Mouse (Mus musculus) liver, embryonic 14.5 days (tissue): ENCODE results near the gene Timm44. TPM values are rescaled to one million over a fixed set of nuclear protein-coding genes. Genes with fewer than 3 reads are reported as not detected.

ENCODE experiments used
- ATAC-seq: fragments of 200-750 bp; cut with Nextera tagmentation; 2 replicates; pipeline ENCODE4 v1.8.0; 2017; ENCODE audit warnings: moderate number of reproducible peaks, mild to moderate bottlenecking, moderate library complexity; ENCODE audit not compliant: insufficient read depth
- DNase-seq, 3 experiments: peaks; one replicate each; pipeline ENCODE4 v3.0.0-alpha.2; 2012 to 2013; ENCODE audit warnings: low read depth in 3 of 3, low spot score in 3 of 3
- H3K27ac ChIP-seq: fragments of 300-500 bp; sonication (generic); 2 replicates; pipeline ENCODE4 v1.5.1; 2014; ENCODE audit warnings: moderate library complexity, mild to moderate bottlenecking, control low read depth, inconsistent platforms
- H3K27me3 ChIP-seq: fragments of 300-500 bp; sonication (generic); 2 replicates; pipeline ENCODE4 v1.6.1; 2014; ENCODE audit warnings: mild to moderate bottlenecking, low read length, moderate library complexity; ENCODE audit not compliant: control insufficient read depth, insufficient read depth
- H3K36me3 ChIP-seq: fragments of 300-500 bp; sonication (generic); replicated peaks from 2 replicates; pipeline ENCODE4 v1.6.1; 2014; ENCODE audit warnings: low read depth; ENCODE audit not compliant: control insufficient read depth, insufficient read depth
- H3K4me1 ChIP-seq, 2 experiments: fragments of 200-500 bp in 1 of 2; fragments of 300-500 bp in 1 of 2; sonication (generic) in 1 of 2; replicated peaks; 2 replicates each; pipeline ENCODE4 v1.6.1; 2012 to 2014; ENCODE audit warnings: antibody characterized with exemption in 1 of 2, inconsistent platforms in 1 of 2, low read length in 1 of 2; ENCODE audit not compliant: control insufficient read depth in 2 of 2, insufficient read depth in 2 of 2
- H3K4me2 ChIP-seq: fragments of 300-500 bp; sonication (generic); 2 replicates; pipeline ENCODE4 v1.6.1; 2014; ENCODE audit warnings: low read depth, mild to moderate bottlenecking, control low read depth, moderate library complexity
- H3K4me3 ChIP-seq, 2 experiments: fragments of 200-500 bp in 1 of 2; fragments of 300-500 bp in 1 of 2; sonication (generic) in 1 of 2; 2 replicates each; pipeline ENCODE4 v1.5.1; 2012 to 2014; ENCODE audit warnings: low read depth in 2 of 2, low read length in 2 of 2, mild to moderate bottlenecking in 2 of 2, control low read depth in 1 of 2, inconsistent platforms in 1 of 2, moderate library complexity in 1 of 2; ENCODE audit not compliant: insufficient read depth in 1 of 2
- H3K9ac ChIP-seq: fragments of 300-500 bp; sonication (generic); replicated peaks from 2 replicates; pipeline ENCODE4 v1.6.1; 2014; ENCODE audit warnings: mild to moderate bottlenecking, control low read depth, moderate library complexity
- H3K9me3 ChIP-seq: fragments of 300-500 bp; sonication (generic); 2 replicates; pipeline ENCODE4 v1.6.1; 2016; ENCODE audit warnings: low read length, mixed read lengths; ENCODE audit not compliant: control insufficient read depth
- CTCF ChIP-seq: IDR thresholded peaks from 2 replicates; pipeline ENCODE4 v1.5.1; 2016; ENCODE audit warnings: antibody characterized with exemption, low read depth, control low read depth
- EP300 ChIP-seq: IDR thresholded peaks from 2 replicates; pipeline ENCODE4 v1.6.1; 2016; ENCODE audit warnings: antibody characterized with exemption, low read depth
- WGBS: fragments of 180-500 bp; shearing (Covaris S2); extraction: QIAGEN DNeasy Blood & Tissue Kit; methylation state at CpG from one replicate; pipeline ENCODE4 v1.1.7; 2014; ENCODE audit not compliant: insufficient replicate concordance; 5-methylcytosine and 5-hydroxymethylcytosine counted together
- polyA plus RNA-seq, 2 experiments: library from polyadenylated mRNA; depleted of rRNA in 1 of 2; stranded (reverse) in 1 of 2; unstranded in 1 of 2; fragments of >200 nt; fragmentation: Nextera tagmentation in 1 of 2; extraction: Ambion mirVana in 1 of 2; gene quantifications; 2 replicates each; pipeline versions ENCODE4 v1.2.1 to v1.2.3; 2012 to 2014

Gene Timm44
- polyA plus RNA-seq, 2 experiments, result 38.5 to 41.3 TPM

DNA sequence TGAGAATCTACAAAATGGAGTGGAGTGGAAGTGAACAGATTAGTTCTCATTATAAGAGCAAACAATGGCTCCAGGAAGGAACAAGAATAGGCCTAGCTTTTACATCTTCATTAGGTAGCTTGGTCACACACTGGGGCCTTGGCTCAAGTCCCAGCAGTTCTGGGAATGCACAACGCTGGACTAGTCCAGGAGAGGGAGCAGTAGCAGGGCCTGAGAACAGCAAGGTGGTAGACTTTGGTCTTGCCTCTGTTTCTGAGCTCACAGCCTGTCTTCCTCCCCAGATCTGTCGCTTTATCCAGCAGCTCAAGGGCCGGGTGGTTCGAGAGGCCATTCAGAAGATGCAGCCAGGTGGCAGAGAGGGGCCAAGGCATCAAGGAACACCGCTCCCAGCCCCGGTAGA lies 21.7 kb downstream of the Timm44 start:
- no peak for ATAC-seq
- Histone ChIP-seq H3K9ac (no peak overlapping the region; the same call in 1 of the 2 replicates), H3K4me1 (peaks cover 5% of the 10 kb centered on the region in 2 experiments), H3K4me3 (peak overlapping the region in 1 of 2 experiments; percentile 63; a peak in 2 of 4 replicates), H3K27ac (no peak overlapping the region), H3K27me3 (no peaks in the 10 kb centered on the region), H3K36me3 (peaks cover 8% of the 10 kb centered on the region), H3K9me3 (no peaks in the 10 kb centered on the region), H3K4me2 (peak overlapping the region; percentile 65)
- 76% methylated on average over 6 of the region's 6 CpGs for WGBS
- TF ChIP-seq EP300 (no peak), CTCF (peak; percentile 48; the same call in 1 of the 2 replicates)
- no peak for DNase-seq

- under 1% methylated on average over 69 of the region's 69 CpGs for WGBS
- H3K9ac ChIP-seq, result peak within 1 kb of the TSS; percentile 60
- peak within 1 kb of the TSS; percentile 63 to 85 for H3K4me3 ChIP-seq
- peak; percentile 87 to 94 (median 94) for DNase-seq
- peak within 1 kb of the TSS; percentile 65 for H3K4me2 ChIP-seq
- peaks cover 8% of the 10 kb centered on the region for H3K36me3 ChIP-seq
- no peak for TF ChIP-seq EP300
- TF ChIP-seq CTCF, result no peak
- no peaks in the 10 kb centered on the region for H3K27me3 ChIP-seq
- peak within 1 kb of the TSS; percentile 2; the same call in 1 of the 2 replicates for H3K27ac ChIP-seq
- peak; percentile 94 for ATAC-seq
- no peaks in the 10 kb centered on the region for H3K9me3 ChIP-seq
- H3K4me1 ChIP-seq, result peaks cover 5% of the 10 kb centered on the region in 2 experiments
These were observed 22.5 kb downstream of the Timm44 start, which contains the start of gene Snapc2 for GRCm38 (mm10) chr8:4252934-4253841. Gene Snapc2, plus strand, starts transcription at chr8:4253080.

DNA sequence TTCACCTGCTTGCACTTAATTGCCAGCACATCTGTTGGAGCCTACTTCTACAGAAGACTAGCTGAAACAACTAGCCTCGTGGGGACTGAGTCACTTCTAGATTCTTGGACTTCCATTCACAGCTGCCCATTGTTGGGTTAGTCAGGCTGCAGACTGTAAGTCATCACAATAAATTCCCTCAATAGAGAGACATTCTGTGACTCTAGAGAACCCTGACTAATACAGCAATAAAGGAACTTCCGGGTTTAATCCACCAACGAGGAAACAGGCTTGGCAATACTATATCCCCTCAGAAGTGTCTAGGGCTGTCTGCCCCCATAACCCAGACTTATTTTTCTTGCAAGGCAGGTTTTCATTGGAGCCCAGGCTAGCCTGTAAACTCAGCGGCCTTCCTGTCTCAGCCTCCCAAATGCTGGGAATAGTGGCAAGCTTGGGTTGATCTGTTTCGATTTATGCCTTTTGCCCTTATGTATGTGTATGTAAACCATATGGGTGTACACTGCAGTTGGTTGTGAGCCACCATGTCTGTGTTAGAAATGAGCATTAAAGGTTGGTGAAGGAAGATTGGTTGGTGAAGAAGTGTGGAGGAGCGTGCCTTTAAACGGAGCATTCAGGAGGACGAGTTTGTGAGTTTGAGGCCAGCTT lies 23.5 kb downstream of the Timm44 start:
- peak overlapping the region; percentile 65 for H3K4me2 ChIP-seq
- peaks cover 5% of the 10 kb centered on the region in 2 experiments for H3K4me1 ChIP-seq
- 32% methylated on average over 8 of the region's 8 CpGs for WGBS
- peak overlapping the region; percentile 56 to 63 for H3K4me3 ChIP-seq
- H3K27ac ChIP-seq, result no peak overlapping the region
- peak overlapping the region; percentile 48 for H3K9ac ChIP-seq
- TF ChIP-seq EP300 (no peak), CTCF (no peak)
- H3K27me3 ChIP-seq, result no peaks in the 10 kb centered on the region
- peaks cover 8% of the 10 kb centered on the region for H3K36me3 ChIP-seq
- H3K9me3 ChIP-seq, result no peaks in the 10 kb centered on the region
- no peak for DNase-seq
- ATAC-seq, result no peak

DNA sequence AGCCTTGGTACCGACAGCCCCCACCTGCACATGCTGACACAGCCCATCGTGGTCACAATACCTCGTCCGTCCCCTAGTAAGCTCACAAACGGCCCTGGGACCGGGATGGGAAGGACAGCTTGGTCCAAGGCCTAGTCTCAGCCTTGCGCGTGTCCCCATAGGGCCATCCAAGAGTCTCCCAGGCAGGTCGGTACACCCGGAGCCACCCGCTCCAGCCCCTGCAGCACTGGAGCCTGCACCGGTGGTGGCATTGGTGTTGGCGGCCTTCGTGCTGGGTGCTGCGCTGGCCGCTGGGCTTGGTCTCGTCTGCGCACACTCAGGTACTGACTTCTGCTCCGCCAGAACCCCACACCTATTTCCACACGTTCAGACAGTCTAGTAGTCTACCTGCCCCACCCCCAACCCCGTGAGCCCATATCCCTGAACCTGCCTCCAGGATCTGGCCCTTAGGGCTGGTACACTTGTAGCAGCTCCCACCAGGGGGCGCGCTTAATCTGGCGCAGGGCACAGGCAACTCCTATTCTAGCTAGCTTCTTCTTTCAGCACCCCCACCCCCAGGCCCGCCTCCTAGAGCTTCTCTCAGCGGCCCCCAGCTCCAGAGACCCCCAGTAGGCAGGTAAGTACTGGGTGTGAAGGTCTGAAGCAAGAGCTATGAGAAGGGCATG lies 25.3 kb downstream of the Timm44 start:
- H3K36me3 ChIP-seq, result peaks cover 12% of the 10 kb centered on the region
- no peak overlapping the region for H3K27ac ChIP-seq
- H3K4me1 ChIP-seq, result peaks cover 5% of the 10 kb centered on the region in 2 experiments
- H3K27me3 ChIP-seq, result no peaks in the 10 kb centered on the region
- DNase-seq, result peak in 2 of 3 experiments; percentile 55 to 61
- 38% methylated on average over 26 of the region's 26 CpGs for WGBS
- H3K9me3 ChIP-seq, result no peaks in the 10 kb centered on the region
- no peak for ATAC-seq
- TF ChIP-seq EP300, result no peak
- peak; percentile 95 for TF ChIP-seq CTCF
- H3K9ac ChIP-seq, result no peak overlapping the region
- H3K4me3 ChIP-seq, result no peak overlapping the region
- H3K4me2 ChIP-seq, result no peak overlapping the region
